Mouse (Mus musculus): ENCODE results near the gene Inafm1.

DNA sequence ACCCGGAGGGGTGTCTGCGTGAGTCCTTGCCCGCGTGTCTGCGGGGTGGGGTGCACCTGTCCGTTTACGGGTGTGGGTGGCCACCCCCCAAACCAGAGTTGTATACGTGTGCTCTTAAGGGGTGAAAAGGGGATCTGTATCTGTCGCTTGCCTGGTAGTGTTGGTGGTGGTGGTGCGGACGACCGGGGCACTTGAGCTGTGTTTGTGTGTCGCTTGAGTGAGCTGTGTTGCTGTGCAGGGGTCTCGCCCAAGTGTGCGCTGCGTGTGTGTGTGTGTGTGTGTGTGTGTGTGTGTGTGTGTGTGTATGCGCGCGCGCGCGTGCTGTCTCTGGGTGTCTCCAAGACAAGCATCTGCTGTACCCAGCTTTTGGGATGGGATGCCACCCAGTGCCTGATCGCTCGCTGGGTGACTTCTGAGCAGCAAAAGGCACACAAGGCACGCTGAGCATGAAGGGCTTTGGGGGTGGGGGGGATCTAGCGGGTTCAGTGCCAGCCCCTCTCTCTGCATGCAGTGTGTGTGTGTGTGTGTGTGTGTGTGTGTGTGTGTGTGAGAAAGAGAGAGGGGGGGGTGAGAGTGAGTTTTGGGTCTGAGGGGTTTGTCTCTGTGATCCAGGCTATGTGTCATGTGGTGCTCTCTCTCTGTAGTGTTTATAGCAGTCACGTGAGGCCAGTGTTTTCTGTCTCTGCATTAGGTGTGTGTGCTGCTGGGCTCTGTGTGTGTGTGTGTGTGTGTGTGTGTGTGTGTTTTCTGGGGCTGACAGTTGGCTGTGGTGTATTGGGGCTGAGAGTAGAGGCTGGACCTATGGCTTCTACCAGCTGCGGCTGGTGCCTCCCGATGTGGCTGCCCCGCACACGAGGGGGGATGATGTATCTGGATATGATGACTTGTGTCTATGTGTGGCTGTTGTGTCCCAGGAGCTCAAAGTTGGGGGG is 37.4 kb upstream of the Inafm1 start:
- TF ChIP-seq GATA1 (IDR thresholded peaks at IDR 0.05; ENCODE audit: borderline replicate concordance, low read length) (no peak), FLI1 (IDR thresholded peaks at IDR 0.05; ENCODE audit: low read length) (no peak)

All from megakaryocyte, embryonic 14.5 days (primary cell).